Mouse (Mus musculus): ENCODE measurements around the gene Nr1d1. TPM values are rescaled to one million over a fixed set of nuclear protein-coding genes. Genes with fewer than 3 reads are reported as not detected.
A peak's percentile ranks its signal among the peaks of the same experiment; 100 is the strongest.

Nr1d1 gene
- total and polyA plus RNA-seq, 3 experiments: 2.0 to 5.6 TPM; not detected in 1

DNA sequence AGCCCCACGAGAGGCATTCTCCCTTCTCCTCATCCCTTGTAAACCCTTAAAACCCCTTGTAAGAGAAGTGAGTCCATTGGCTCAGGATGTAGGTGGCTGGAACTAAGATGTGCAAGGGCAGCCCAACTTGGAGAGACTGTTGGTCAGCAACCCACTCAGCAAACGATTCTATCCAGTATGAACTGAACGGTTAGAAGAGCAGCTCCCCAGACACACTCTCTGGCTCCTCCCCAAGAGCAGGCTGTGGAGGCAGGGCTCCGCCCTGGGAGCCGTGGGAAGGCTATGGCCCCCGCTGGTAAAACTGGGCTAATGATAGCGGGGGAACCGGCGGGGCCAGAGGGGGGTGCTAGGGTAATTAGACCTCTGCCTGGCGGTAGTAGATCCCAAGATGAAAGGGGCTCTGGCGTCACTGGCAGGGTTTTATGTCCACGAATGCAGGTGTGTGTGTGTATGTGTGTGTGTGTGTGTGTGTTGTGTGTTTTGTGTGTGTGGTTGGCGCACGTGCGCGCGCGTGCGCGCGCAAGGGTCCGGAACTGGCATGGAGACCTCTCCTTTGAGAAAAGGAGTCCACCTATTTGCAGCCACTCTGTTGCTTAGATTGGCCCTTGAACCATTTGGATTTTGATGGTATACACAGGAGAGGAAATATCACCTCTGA is 34.6 kb downstream of the Nr1d1 start, which contains the start of gene Thra (continued):
- TF ChIP-seq ZNF384 (IDR thresholded peaks at IDR 0.05; ENCODE audit: low read depth, low read length) (no peak), CTCF (IDR thresholded peaks at IDR 0.05 in 2 of 3, conservative IDR thresholded peaks at IDR 0.05 in 1 of 3; ENCODE audit: control insufficient read depth in 1 of 3, insufficient read depth in 1 of 3, low read depth in 2 of 3, low read length in 3 of 3, poor library complexity in 1 of 3, severe bottlenecking in 1 of 3) (no peak; a peak in 1 of 6 replicates), SMC3 (IDR thresholded peaks at IDR 0.05; ENCODE audit: low read depth, low read length) (peak; percentile 24; the same call in 1 of the 2 replicates), NRF1 (IDR thresholded peaks at IDR 0.05; ENCODE audit: insufficient read depth, low read depth, low read length, poor library complexity, severe bottlenecking) (peak; percentile 75), ELF1 (IDR thresholded peaks at IDR 0.05; ENCODE audit: low read depth, low read length) (peak; percentile 59; the same call in 1 of the 2 replicates), POLR2AphosphoS2 (IDR thresholded peaks at IDR 0.05; ENCODE audit: low read length) (peak; percentile 70; the same call in 1 of the 2 replicates), ZMIZ1 (IDR thresholded peaks at IDR 0.05; ENCODE audit: low read depth, low read length) (peak; percentile 88), MYB (IDR thresholded peaks at IDR 0.05; ENCODE audit: low read depth, low read length) (no peak), MYC (IDR thresholded peaks at IDR 0.05; ENCODE audit: low read depth, low read length) (peak; percentile 88), RAD21 (IDR thresholded peaks at IDR 0.05; ENCODE audit: low read depth, low read length) (no peak), EP300 (IDR thresholded peaks at IDR 0.05; ENCODE audit: low read depth in 1 of 2, low read length in 2 of 2) (peak; percentile 3 to 38; a peak in 1 of 4 replicates), TCF12 (IDR thresholded peaks at IDR 0.05; ENCODE audit: low read depth, low read length) (peak; percentile 61), USF1 (IDR thresholded peaks at IDR 0.05; ENCODE audit: low read depth, low read length) (peak; percentile 62; the same call in 1 of the 2 replicates), TBP (IDR thresholded peaks at IDR 0.05; ENCODE audit: low read depth, low read length) (peak; percentile 68; the same call in 1 of the 2 replicates), E2F4 (IDR thresholded peaks at IDR 0.05; ENCODE audit: borderline replicate concordance, low read depth, low read length) (no peak), USF2 (IDR thresholded peaks at IDR 0.05; ENCODE audit: borderline replicate concordance in 1 of 2, insufficient read depth in 1 of 2, low read depth in 1 of 2, low read length in 2 of 2) (no peak), ETS1 (IDR thresholded peaks at IDR 0.05; ENCODE audit: low read depth, low read length) (peak; percentile 61), JUND (IDR thresholded peaks at IDR 0.05; ENCODE audit: low read depth, low read length) (no peak), ZKSCAN1 (IDR thresholded peaks at IDR 0.05; ENCODE audit: low read depth, low read length) (no peak), MAFK (IDR thresholded peaks at IDR 0.05; ENCODE audit: borderline replicate concordance, low read depth, low read length) (0 out of 2 replicates have a peak, but pooled peaks have one; percentile 8), GABPA (IDR thresholded peaks at IDR 0.05; ENCODE audit: low read depth, low read length) (no peak), NELFE (IDR thresholded peaks at IDR 0.05; ENCODE audit: low read depth, low read length) (peak; percentile 73)

DNA sequence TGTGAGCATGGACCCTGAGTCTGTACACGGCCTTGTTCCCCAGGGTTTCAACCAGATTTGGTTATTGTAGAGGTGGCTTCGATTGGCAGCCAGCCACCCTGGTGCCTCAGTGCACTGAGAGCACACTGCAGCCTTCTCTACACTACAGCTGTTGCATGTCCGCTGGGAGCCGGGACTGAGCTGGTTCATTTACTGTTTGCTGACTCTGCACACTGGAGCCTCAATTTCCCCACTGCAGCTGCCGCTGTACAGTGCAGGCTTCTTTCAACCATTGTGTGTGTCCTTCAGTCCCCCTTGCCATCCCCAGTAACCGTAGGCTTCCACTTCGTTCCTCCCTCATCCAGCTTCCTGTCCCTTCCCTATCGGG is 35.1 kb downstream of the Nr1d1 start:
- Histone ChIP-seq H3K4me1 (ENCODE audit: control insufficient read depth in 1 of 2, insufficient read depth in 2 of 2, low read length in 2 of 2) (peaks cover 9 to 32% of the 10 kb centered on the region in 2 experiments), H3K9me3 (replicated peaks; ENCODE audit: insufficient read depth, low read length) (no peaks in the 10 kb centered on the region), H3K27ac (ENCODE audit: control insufficient read depth, low read depth, low read length) (peak overlapping the region; percentile 89), H3K4me3 (ENCODE audit: control insufficient read depth in 1 of 2, insufficient read depth in 1 of 2, low read depth in 2 of 2, low read length in 2 of 2) (peak overlapping the region; percentile 59 to 86), H3K27me3 (ENCODE audit: control insufficient read depth in 1 of 2, insufficient read depth in 2 of 2, low read length in 2 of 2) (no peaks in the 10 kb centered on the region), H3K79me2 (ENCODE audit: control insufficient read depth, insufficient read depth, low read length, poor library complexity) (peaks cover 6% of the 10 kb centered on the region; the same call in 1 of the 2 replicates), H3K36me3 (ENCODE audit: control insufficient read depth in 1 of 2, insufficient read depth in 2 of 2, low read length in 2 of 2) (peaks cover 0 to 21% of the 10 kb centered on the region in 2 experiments; a peak in 2 of 4 replicates), H3K9ac (ENCODE audit: control insufficient read depth, low read depth, low read length, poor library complexity, severe bottlenecking) (peak overlapping the region; percentile 77)
- TF ChIP-seq MAZ (IDR thresholded peaks at IDR 0.05; ENCODE audit: low read depth, low read length) (0 out of 2 replicates have a peak, but pooled peaks have one; percentile 1), ETS1 (IDR thresholded peaks at IDR 0.05; ENCODE audit: low read depth, low read length) (peak; percentile 74), NELFE (IDR thresholded peaks at IDR 0.05; ENCODE audit: low read depth, low read length) (no peak)
- peak; percentile 79 for DNase-seq (ENCODE audit: low read depth, low spot score)

All from MEL (cell line).